Mouse (Mus musculus) layer of hippocampus, postnatal 36 days (tissue): ENCODE measurements around the gene Hoxd13. TPM values are rescaled to one million over a fixed set of nuclear protein-coding genes. Genes with fewer than 3 reads are reported as not detected.

Experiments
- DNase-seq, 2 experiments: peaks; one replicate each; pipeline ENCODE4 v3.0.0; 2022
- total RNA-seq, 2 experiments: library from RNA; stranded (reverse); gene quantifications; 2 replicates each; pipeline ENCODE4 v1.2.3; 2021

Hoxd13 gene
- not detected for total RNA-seq

DNA sequence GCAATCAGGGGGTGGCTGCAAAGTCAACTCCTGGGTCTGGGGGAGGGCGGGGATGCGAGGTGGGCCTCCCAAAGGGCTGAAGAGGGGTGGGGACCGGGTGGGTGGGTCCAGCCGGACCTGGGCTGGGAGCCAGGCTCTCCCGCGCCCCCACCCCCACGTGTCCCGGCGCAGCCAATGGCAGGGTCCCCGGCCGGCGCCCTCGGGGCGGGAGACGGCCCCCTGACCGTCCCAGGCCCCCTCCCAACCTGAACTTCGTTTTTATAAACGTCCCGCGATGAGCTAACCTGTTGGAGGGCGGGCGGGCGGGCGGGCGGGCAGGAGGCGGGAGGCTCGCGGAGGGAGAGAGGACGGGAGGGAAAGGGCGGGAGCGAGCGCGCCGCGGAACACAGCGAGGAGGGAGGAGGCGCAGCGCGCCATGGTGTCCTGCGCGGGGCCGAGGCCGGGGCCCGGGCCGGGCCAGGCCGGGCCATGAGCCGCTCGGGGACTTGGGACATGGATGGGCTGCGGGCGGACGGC is at the start of gene Hoxd13:
Gene Hoxd13 (plus strand): TSS at position 469 of the 516 bp plus-strand sequence.
- no peak for DNase-seq

DNA sequence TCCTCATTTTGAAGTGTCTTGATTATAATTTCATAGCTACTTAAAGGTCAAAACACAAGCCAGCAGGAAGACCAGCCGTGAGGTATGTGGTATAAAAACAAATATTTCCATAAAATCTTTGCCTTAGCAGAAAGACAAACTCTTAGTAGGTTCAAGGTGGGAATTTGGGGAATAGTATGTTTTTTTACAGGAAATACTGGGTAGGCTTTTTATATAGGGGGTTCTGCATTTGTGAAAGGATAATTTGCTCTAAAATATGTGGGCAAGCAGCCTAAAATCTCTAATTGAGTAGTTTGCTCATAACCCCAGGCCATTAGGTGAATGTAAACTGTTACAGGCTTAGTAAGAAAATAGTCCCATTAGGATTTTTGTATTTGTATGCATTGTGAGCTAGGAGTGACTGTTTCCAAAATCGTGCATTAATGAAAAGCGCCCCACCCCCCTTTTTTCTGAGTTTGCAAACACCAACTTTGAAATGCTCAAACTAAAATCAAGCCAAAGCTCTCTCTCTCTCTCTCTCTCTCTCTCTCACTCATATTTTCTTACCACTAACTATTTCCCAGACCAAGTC is 48.3 kb upstream of the Hoxd13 start:
- no peak for DNase-seq

DNA sequence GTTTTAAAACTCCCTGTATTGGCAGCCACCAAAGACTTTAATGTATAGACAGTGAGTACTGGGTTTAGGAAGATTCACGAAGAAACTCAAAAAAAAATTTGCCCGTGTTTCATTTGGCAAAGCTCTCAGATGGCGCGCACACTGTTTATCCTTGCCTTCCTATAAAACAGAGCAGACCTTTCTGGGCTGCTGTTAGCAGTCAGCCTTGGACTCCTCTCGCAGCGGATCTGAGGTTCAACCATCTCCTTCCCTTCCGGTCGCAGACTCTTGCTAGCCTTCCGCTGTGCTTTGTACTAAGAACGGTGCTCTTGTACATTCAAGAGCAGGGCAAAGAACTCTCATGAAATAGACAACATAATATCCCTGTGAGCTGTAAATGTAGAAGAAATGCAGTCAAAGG is 47.7 kb upstream of the Hoxd13 start:
- no peak for DNase-seq

DNA sequence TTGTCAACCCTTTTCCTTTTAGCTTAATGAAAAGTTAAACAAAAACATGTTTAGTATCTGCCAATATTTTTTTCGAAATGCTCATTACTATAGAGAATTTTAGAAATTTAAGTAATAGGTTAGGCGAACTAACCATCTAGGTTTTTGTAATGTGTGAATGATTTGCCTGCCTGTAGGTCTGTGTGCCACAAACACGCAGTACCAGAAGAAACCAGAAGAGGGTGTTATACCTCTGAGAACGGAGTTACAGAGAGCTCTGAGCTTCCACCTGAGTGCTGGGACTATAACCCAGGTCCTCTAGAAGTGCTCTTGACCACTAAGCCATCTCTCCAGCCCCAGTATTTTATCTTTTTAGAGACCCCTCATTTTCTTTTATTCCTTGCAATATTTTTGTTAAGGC is 32.7 kb upstream of the Hoxd13 start:
- no peak for DNase-seq

DNA sequence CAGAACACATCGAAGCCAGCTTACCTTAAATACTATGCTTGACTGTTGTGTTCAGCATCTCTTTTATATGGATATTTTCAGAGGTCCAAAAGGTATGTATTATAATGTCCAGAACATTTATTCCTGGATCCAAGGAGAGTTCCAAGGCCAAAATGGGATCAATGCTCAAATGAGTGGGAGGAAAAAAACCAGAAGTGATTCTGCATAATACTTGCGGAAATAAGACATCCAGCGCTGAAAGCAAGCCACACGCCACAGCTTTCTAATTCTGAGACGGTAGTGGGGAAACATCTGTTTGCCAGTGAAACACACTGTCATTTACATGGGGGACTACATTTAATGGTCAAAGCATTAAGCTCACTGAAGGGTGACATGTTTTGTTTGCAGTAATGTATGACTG is 25.7 kb upstream of the Hoxd13 start:
- DNase-seq: no peak

DNA sequence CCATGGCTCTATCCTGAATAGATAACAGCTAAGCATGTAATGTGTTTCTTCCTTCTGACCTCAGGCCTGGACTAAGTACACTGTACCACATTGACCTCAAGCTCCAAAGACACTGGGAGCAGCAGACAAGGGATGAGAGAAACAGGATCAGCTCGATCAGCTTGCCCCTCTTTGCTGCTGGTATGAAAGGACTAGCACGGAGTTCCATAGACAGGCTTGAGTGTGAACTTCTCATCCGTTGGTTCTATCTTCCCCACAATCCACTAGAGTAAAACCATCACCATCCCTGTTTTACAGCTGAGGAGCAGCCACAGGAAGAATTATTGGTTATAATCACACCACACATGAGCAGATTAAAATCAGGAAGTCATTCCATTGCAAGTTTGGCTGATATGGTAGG is 22.5 kb upstream of the Hoxd13 start:
- DNase-seq: no peak

DNA sequence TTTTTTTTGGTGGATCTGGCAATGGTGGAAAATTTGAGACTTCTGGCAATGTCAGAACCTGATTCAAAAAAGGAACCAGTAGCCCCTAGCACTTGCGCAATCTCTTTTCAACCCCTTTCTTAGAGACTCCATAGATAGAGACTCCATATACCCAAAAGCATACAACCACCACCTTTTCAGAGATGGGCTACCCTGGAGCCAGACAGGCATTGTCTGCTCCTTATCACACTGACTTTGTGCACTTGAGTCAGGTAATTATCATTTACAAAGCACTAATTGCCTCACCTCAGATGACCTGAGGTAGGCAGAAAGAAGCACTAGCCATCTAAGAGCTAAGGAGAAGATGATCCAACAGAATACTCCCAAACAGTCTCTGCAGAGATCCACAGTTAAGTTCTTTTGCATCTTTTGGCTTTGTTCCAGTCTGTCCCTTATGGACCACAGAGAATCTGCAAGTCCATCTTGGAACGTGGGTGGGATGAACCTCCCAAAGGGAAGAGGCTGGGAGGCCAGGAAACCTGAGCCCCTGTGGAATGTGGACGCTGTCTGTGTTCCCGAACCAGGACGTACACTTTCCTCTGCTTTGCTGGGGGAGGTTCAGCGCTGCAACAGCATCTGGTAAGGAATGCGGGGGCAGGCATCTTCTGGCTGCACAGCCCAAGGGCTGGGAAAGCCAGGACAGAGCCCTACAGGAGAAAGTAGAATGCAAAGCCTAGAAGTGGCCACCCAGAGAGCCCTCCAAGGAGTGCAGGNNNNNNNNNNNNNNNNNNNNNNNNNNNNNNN is 20.8 kb upstream of the Hoxd13 start:
- no peak for DNase-seq

DNA sequence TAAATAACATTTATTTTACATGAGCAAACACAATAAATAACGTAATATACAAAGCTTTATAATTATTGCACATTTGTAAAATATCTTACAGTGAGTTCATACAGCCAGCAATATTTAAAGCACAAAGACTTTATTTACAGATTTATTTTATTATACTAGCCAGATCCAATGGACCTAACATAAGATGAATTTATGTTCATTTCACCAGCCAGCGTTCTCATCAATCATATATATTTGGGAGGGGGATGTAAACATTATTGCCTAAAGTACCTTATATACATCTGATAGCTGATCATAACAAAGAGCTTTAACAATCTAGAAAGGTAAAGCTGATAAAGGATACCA is 15.1 kb upstream of the Hoxd13 start:
- DNase-seq: no peak

DNA sequence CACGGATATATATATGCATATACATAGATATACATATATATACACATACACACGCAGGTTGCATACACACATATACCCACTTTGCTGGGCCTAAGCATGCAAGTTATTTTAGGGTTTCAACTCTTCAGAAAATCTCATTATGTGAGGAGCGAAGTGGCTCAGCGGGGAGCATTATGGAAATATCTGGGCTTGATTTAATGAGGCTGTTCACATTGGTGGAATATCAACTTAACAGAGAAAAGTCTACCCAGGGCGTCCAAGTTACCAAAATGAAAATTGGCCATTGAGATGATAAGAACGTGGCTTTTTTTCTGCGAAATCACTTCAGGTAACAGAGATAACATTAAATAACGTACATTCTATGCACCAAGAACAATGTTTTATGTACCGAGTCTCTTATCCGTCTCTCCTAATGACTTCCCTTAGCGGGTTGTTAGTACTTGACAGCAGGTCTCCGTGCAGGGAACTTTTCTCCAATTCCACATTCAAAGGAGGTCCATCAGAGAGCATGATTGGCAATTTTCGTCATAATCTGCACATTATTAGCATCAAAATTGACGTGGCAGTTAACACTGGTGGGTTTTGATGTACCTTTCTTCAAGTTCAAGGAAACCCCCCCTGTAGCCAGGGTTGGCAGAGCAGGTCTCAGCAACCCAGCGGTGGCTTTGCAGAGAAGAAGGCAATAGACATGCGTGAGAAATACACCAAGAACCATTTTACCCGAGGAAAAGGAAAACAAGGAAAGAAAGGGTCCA is 14.2 kb upstream of the Hoxd13 start:
- no peak for DNase-seq

DNA sequence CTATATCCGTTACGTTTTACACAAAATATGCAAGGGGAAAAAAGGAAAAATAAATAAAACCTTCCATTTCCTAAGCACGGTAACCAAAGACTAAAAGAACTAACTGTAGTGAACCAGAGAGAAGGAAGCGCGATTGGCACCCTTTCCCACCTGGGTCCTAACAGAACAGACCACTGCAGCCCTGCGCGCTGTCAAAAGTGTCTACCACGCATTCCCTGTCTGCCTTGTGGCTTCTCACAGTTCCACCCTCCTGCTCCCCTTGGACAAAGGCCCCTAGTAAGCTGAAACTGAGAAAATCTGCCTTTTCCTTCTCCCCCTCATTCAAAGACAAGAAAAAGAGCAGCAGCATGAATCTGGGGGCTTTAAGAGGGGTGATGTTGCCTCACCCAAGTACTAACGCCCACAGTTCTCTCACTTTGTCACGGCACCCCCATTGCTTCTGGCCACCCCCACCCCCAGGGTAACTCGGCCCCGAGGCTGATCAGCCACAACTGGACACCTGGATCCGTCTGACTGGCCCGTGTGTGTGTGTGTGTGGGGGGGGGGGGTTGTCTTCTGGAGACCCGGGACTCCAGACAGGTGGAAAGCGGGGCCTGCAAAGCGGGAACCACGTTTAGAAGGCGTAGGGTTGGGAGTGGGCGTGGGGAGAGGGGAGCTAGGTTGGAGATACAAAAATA is 13.2 kb upstream of the Hoxd13 start:
- DNase-seq: no peak

DNA sequence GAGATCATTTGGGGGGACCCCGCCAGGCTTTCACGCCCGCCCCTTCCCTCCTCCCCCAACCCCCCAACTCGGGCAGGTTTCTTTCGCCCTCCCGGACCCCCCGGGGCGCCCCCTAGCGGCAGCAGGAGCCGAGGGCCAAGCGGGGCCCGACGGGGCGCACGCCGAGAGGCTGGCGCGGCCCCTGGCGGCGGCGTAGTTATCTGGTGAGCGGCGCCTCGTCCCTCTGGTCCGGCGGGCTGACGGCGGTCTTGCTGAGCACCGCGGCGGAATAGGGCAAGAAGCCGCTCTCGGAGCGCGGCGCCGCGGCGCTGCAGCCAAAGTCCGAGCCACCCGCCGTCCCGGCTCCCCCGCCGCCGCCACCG is 12.7 kb upstream of the Hoxd13 start:
- no peak for DNase-seq

DNA sequence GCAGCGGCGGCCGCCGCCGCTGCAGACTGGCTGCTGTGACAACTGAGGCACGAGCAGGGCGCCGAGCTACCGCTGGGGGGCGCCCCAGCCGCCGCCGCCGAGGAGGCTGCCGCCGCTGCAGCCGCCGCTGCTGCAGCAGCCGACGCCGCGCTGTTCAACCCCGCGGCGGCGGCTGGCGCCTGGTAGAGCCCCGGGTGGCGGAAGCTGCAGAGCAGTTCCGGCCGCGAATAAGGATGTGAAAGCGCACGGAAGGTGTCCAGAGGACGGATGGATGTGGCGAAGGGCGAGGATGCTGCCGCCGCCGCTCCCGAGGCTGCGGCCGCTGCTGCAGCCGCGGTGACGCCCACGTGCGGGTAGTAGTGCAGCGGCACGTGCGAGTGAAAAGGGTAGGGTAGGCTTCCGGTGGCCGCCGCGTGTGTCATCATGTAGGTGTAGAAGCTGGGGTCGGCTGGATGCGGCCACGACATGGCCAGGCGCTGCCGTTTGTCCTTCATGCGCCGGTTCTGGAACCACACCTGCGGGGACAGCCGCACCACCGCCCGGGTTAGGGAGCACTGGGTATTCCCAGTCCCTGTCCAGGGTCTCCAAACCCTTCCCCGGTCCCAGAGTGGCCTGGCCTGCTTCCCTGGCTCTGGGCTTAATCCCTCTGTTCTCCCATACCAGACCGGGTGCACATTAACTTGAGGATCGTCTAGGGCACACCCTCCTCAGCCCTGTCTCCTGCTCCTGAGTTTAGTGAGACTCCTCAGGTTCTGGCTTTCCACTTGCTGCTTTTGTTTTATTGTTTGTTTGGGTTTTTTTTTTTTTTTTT is 12.1 kb upstream of the Hoxd13 start:
- DNase-seq: no peak

DNA sequence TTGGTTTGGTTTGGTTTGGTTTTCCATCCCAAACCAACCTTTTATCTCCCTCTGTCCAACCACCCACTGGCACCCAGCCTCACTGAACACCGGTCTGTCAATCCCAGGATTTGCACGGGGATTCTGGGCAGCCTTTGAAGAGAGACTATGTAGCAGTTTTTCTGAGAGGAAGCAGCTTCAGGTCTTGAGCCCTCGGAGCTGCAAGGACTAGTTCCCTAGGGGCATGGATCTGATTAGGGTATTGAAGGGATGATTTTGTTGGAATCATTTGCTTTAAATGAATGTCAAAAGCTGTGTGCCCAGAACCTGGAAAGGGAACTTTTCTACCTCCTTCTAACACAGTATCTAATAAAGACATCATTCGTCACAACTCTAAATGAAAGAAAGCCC is 11.5 kb upstream of the Hoxd13 start:
- no peak for DNase-seq

DNA sequence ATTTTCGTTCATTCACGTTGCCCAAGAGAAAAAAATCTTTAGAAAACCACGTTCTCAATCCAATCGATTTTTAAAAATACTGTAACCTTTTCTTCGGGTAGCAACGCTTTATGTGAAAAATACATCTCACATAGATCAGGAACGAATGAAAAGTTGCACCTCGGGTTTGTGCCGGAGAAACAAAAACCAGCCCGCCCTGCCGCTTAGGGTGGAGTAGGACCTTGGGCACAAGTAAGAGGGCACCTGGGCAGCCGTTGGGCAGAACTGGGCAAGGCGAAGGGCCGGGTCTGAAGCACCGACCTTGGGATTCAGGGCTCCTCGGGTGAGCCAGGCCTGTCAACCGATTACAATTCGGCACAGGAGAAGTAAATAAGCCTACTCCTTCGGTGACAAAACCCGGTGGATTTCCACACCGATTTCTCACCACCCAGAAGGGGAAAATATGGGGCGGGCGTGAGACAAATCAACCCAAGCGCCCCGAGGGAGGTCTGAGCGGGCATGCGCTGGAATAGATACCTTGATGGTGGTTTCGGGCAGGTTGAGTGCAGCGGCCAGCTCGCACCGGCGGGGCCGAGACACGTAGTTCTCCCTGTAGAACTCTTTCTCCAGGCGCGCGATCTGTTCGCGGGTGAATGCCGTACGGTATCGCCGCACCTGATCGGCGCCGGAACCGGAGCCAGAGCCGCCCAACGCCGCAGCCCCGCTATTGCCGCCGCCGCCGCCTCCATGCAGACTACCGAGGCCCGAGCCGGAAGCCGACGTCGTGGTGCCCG is 10.7 kb upstream of the Hoxd13 start:
- no peak for DNase-seq

DNA sequence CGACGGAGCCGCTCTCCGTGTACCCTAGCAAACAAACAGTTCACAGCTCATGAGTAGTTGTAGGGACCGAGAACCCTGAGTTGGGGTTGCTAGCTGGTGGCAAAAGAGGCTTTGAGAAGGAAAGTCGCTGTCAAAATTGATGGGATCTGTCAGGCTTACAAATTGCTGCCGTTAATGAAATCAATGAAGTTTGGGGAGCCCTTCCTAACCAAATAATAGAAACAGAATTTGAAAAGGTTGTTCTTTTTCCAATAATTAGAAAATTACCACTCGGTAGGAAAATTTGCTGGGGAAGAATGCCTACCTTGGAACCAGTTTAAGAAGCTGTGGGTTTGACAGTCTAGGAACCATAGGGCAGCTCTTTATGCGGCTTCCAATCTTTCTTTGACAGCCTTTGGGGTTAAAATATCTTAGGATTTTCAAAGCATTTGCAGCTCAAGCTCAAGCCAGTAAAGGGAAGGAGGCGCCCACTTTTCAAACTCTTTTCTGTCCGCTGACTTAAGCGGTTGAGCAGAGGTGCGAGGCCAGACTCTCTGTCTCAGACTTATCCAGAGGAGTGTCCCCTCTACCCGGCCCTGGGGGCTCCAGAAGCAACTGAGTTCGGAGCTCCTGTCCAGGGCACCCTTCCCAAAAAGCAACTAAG is 10.0 kb upstream of the Hoxd13 start:
- DNase-seq: no peak

DNA sequence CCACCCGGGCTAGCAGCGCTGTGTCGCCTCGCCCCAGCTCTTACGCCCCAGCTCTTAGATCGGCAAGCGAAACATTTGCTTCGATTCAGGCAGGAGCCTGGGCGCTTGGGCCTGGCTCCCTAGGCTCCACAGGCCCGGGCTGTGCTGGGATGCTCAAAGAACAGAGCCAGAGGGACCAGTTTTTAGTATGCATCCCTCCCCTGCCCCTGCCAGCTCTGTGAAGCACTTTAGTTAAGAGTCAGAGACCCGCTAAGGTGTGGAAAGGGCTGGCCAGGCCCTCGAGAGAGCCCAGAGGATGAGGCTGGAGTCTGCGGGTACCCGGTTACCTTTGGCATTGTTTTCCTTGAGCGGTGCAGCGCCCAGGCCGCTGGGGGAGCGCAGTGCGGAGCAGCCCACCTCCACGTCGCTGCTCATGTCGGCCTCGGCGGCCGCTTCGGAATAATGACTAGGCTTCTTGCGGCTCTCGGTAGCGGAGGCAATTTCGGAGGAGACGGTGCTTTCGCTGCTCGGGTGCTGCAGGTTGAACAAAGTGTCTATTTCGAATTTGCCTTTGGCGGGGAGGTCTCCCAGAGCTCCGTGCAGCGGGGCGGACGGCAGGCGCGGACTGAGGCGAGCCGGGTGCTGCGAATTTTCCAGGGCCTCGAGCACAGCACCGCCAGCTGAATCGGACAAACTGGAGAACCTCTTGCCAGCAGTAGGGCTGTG is 9.3 kb upstream of the Hoxd13 start:
- DNase-seq: no peak

DNA sequence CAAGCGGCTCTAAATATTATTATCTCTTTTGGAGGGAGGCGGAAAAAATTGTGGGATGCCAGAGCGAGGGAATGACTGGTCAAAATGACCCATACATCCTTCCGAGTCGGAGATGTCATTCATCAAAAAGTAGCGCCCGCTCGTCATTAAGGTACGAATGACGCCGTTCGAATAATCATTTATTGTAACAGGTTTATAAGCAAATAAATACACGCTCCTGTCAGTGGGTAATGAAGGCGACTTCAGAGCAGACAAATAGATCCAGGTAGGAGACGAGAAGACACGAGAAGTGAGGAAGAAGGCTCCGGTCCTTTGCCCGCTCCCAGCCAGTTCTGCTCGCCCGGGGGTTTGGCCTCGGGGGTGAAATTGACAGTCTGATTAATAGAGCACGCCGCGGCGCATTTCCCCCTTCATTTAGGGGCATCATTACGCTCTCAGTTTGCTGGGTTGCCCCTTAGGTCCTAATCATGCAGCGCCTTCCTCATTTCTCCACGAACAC is 8.6 kb upstream of the Hoxd13 start, which contains the start of gene Evx2:
Gene Evx2 (minus strand): TSS at position 51 of the 499 bp plus-strand sequence.
- no peak for DNase-seq

DNA sequence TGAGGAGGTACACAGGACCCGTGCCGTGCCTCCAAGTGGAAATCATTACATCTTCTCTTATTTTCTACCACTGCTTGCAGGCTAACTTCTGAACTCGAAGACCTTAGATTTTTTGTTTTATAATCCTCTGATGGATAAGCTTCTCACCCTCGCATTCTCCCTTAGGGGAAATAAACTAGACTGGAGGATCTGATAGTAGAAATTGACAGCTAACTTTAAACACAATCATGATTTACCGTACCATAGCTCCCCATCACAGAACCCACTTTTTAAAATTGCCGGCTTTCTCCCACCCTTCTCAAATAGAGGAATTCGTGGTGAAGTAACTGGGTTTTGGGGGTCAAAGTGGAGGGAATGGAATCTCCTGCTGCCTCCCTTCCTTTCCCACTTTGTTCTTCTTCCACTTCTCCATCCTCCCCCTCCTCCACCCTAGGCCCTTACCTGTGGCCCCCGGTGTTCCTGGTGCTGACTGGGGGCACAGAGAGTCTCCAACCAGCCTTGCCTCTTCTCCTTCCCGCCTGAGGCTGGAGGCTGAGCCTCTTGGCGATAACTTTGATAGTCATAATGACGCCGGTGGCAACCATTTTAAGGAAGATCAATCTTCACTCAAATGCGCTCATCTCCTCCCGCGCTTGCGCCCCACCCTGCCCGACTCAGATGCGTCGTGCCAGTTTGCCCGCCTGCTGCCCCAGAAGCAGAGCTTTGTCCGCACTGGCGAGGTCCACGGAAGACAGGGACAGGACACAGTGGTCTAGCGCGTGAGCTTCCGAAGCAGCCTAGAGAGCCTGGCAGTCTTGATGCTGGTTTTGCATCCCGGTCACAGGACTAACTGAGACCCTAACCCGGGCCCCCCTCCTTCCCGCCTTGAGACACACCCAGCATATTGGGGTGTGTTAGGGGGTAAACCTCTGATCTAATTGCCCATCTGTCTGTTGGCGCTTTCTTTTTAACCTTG is 7.4 kb upstream of the Hoxd13 start:
- no peak for DNase-seq

DNA sequence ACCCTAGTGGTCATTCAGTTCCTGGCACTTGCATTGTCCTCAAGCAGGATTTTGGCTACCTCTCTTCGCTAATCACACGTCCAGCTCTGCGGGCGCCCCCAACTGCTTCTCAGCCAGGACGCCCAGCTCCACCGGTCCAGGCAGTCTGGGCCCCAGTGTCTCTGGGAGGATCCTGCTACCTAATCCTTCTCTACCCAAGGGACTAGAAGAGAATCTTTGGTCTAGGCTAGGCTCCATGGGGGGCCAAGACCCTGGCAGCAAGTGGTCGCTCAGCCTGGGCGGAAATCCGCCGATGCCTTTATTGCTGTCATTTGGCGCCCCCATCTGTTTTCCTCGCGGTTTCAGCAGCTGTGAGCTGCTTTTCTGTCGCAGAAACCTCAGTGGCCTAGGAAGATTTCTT is 6.4 kb upstream of the Hoxd13 start:
- DNase-seq: no peak
